Mouse (Mus musculus) small intestine, adult 2 months (tissue): Measurements from ENCODE around the gene Uvrag.

Source experiments
- CTCF ChIP-seq: fragments of 200-500 bp; IDR thresholded peaks from 2 replicates; pipeline ENCODE4 v1.5.1; 2012; ENCODE audit warnings: low read depth, mild to moderate bottlenecking, control low read depth, inconsistent platforms, low read length, moderate library complexity, mixed read lengths; ENCODE audit not compliant: insufficient replicate concordance, insufficient read length; ENCODE audit errors: extremely low read depth
- POLR2A ChIP-seq: fragments of 200-500 bp; IDR thresholded peaks from 2 replicates; pipeline ENCODE4 v1.6.1; 2012; ENCODE audit warnings: low read depth, mild to moderate bottlenecking, control low read depth, inconsistent platforms, low read length, moderate library complexity

GRCm38 (mm10) chr7:99075101-99075500 lies 65.8 kb downstream of the Uvrag start:
- TF ChIP-seq CTCF (no peak), POLR2A (no peak)
